Mouse (Mus musculus) lung, postnatal 4 days (tissue): ENCODE measurements around the gene Pigr.
A peak's percentile ranks its signal among the peaks of the same experiment; 100 is the strongest.

Experiments
- DNase-seq, 2 experiments: peaks; one replicate each; pipeline ENCODE4 v3.0.0; 2021

Gene Pigr

GRCm38 (mm10) chr1:130826448-130826847 is at the start of gene Pigr:
Gene Pigr (plus strand): TSS chr1:130826684.
- no peak for DNase-seq

DNA sequence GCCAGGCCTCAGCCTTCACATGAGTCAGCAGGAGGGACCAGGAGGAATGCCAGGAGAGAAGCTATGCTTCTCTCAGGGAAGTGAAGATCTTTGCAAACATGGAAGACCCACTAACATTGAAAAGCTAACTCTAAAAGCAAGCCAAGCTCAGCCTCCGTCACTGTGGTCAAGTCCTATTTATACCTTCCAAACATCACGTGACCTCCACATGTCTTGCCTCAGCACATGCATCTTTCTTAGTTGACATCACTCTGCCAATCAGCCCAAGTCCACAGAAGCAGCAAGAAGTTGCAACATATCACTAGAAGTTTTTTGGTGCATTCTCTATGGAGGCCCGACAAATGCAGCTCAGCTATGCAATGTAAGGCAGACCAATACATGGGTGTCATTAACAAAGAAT is 46.6 kb upstream of the Pigr start:
- DNase-seq, result no peak

- peak in 1 of 2 experiments; percentile 41 for DNase-seq
These were observed 42.4 kb upstream of the Pigr start for GRCm38 (mm10) chr1:130784054-130784453.

GRCm38 (mm10) chr1:130787001-130787400 is 39.5 kb upstream of the Pigr start:
- no peak for DNase-seq

- DNase-seq, result no peak
These were observed 36.7 kb upstream of the Pigr start for GRCm38 (mm10) chr1:130789512-130790451.

DNA sequence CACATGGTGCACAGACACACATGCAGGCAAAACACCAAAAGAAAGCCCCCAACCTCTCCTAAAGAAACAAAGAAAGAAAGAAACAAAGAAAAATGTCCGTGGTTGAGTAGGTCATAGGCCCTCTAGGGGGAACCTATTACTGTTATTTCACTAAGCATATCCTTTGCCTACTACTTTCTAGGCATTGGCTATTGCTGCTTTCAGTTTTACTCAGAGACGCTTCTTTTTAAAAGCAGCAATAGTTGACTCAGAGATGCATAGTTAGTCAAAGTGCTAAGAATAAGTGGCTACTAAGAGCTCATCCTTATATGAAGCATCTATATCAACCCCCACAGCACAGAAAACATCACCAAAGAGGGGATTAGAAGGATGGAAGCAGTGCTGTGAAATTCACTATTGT is 31.2 kb upstream of the Pigr start:
- DNase-seq, result no peak

GRCm38 (mm10) chr1:130796967-130797684 is 29.4 kb upstream of the Pigr start:
- DNase-seq, result peak in 1 of 2 experiments; percentile 55

DNA sequence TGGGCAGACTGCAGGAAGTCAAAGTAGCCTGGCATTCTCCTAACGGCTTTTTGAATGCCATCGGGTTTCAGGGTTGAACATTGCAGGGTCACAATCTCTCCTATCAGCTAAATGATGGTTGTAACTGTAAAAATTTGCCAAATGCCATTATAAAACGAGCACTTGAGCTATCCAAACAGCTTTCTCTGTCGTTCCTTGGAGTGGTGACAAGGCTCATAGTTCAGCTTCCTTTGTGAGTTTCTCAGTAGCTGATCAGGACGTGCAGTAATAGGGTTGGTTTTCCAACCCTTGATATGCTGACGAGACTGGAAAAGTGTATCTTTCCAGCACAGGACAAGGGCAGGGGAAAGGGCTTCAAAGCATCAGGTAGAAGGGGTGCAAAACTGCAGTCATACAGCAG is 28.4 kb upstream of the Pigr start:
- DNase-seq, result no peak

- DNase-seq, result no peak
These were observed 27.9 kb upstream of the Pigr start for GRCm38 (mm10) chr1:130798551-130798950.

- DNase-seq, result no peak
These were observed 27.1 kb upstream of the Pigr start for GRCm38 (mm10) chr1:130799399-130799798.

DNA sequence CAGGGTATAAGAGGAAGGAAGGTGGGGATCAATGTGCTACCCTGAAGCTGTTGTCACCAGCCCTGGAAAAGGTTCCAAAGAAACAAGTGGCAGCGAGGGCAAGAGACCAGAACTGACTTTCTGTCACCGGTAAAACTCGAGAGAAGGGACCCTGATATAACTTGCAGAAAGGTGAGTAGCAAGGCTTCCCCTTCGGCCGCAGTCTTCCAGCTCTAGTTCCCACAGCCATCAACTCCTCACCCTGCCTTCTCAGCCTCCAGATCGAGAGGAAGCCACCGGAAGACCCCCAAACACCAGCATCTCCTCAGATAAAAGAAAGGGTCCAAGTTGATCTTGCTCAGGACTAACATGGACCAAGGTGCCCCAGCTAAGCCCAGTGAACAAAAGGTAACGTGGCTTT is 25.9 kb upstream of the Pigr start, which contains the start of gene Fcamr:
TSS of gene Fcamr (plus strand) at position 301 of the 400 bp plus-strand sequence.
- DNase-seq, result no peak

DNA sequence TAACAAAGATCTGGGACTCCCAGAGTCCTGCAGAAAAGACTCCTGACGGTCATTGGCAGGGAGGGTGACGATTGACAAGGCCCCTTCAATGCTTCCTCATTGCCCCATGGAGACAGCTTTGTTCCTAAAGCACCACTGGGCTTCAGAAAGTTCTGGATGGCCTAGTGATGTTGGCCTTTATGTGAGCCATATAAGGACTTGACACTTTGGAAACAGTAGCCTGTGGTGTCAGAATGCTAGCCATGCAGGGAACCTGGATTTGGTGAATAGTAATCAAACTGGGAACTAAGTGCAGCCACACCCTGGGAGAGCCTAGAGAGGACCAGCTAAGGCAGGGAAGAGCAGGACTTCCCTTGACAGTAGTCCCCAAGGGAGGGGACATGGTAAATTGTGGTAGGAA is 25.0 kb upstream of the Pigr start:
- DNase-seq, result no peak

- DNase-seq, result no peak
These were observed 23.5 kb upstream of the Pigr start for GRCm38 (mm10) chr1:130802976-130803375.

GRCm38 (mm10) chr1:130804279-130804678 is 22.2 kb upstream of the Pigr start:
- DNase-seq, result no peak

- no peak for DNase-seq
These were observed 15.6 kb upstream of the Pigr start for GRCm38 (mm10) chr1:130810906-130811305.

GRCm38 (mm10) chr1:130811316-130811715 is 15.2 kb upstream of the Pigr start:
- no peak for DNase-seq

DNA sequence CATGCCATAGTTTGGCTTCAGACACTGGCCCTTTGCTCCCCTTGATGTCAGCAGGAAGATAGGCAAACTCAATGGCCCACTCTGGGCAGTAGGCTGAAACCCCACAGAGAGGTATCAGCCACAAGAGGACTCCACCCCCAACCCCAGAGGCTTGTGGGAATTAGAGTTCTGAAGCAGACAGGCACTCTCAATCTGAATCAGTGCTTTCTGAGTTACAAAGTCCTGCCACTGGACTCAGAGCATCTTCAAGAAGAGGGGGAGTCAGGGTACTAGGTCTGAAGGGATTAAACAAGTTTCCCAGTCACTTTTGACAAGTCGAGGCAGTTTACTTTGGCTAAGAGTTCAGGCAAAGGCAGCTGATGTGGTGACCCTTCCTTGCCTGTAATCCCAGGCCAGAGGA is 6.7 kb upstream of the Pigr start:
- DNase-seq, result no peak

GRCm38 (mm10) chr1:130820316-130821148 is 6.0 kb upstream of the Pigr start:
- peak in 1 of 2 experiments; percentile 39 for DNase-seq

GRCm38 (mm10) chr1:130821149-130821471 is 5.4 kb upstream of the Pigr start:
- no peak for DNase-seq

DNA sequence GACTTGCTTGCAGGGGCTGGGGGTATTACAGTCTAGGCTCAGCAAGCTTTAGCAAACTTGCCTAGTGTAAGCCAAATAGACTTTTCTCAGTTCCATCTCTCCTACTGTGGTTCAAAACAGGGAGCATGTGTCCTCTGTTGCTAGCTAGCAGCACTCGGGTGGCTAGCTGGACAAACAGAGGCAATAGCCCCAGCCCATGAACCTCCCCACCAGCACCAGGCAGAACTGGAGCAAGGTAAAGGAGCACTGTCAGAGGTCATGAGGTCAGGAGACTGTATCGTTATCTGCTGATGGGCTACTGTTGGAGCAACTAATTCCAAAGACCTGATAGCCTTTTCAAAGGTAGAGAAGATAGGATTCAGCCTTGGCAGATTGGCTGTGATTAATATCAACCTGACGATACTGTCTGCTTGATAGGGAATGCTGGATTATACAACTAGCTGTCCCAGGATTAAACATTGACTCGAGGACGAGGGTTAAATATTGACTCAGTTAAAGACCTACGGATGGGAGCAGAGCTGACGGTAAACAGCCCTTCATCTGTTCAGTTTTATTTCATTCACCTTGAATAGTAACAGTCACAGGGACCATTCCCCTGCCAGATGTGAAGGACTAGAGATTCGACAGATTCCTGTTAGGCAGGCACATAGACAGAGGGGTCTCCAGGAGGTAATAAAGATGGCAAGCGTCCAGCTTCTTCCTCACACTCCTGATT is 4.4 kb upstream of the Pigr start:
- no peak for DNase-seq

- no peak for DNase-seq
These were observed 2.2 kb downstream of the Pigr start for GRCm38 (mm10) chr1:130828656-130829055.
